Mouse (Mus musculus) testis, adult 2 months (tissue): ENCODE results near the gene Cd83. TPM values are rescaled to one million over a fixed set of nuclear protein-coding genes. Genes with fewer than 3 reads are reported as not detected.

ENCODE experiments used
- H3K27ac ChIP-seq: fragments of 200-500 bp; 2 replicates; pipeline ENCODE4 v1.5.1; 2012; ENCODE audit warnings: low read depth, low read length; ENCODE audit not compliant: control insufficient read depth, insufficient read depth
- H3K27me3 ChIP-seq: fragments of 200-500 bp; 2 replicates; pipeline ENCODE4 v1.6.1; 2012; ENCODE audit warnings: mild to moderate bottlenecking, low read length, moderate library complexity; ENCODE audit not compliant: control insufficient read depth, insufficient read depth
- H3K36me3 ChIP-seq: fragments of 200-500 bp; 2 replicates; pipeline ENCODE4 v1.6.1; 2012; ENCODE audit warnings: mild to moderate bottlenecking, low read length; ENCODE audit not compliant: control insufficient read depth, insufficient read depth
- H3K4me1 ChIP-seq: fragments of 200-500 bp; 2 replicates; pipeline ENCODE4 v1.6.1; 2012; ENCODE audit warnings: low read length; ENCODE audit not compliant: control insufficient read depth, insufficient read depth
- H3K4me3 ChIP-seq: fragments of 200-500 bp; 2 replicates; pipeline ENCODE4 v1.5.1; 2012; ENCODE audit warnings: low read depth, mild to moderate bottlenecking, low read length, moderate library complexity, mixed read lengths; ENCODE audit not compliant: control insufficient read depth
- CTCF ChIP-seq: fragments of 200-500 bp; IDR thresholded peaks from 2 replicates; pipeline ENCODE4 v1.5.1; 2012; ENCODE audit warnings: low read depth, mild to moderate bottlenecking, inconsistent platforms, low read length, moderate library complexity; ENCODE audit not compliant: control insufficient read depth, insufficient read depth, insufficient replicate concordance
- POLR2A ChIP-seq: fragments of 200-500 bp; IDR thresholded peaks from 2 replicates; pipeline ENCODE4 v1.6.1; 2012; ENCODE audit warnings: low read depth, mild to moderate bottlenecking, inconsistent platforms, low read length, moderate library complexity; ENCODE audit not compliant: control insufficient read depth
- polyA plus RNA-seq: library from polyadenylated mRNA; depleted of rRNA; stranded (reverse); fragments of >200 nt; gene quantifications from 2 replicates; pipeline ENCODE4 v1.2.3, GENCODE M21; 2012

Cd83 gene
- polyA plus RNA-seq, 1 experiment: 0.15 TPM

- H3K27ac ChIP-seq: no peak overlapping the region
- H3K36me3 ChIP-seq: no peaks in the 10 kb centered on the region
- TF ChIP-seq POLR2A: no peak
- no peak for TF ChIP-seq CTCF
- no peaks in the 10 kb centered on the region for H3K27me3 ChIP-seq
- H3K4me1 ChIP-seq: peaks cover 4% of the 10 kb centered on the region; the same call in 1 of the 2 replicates
- no peak overlapping the region for H3K4me3 ChIP-seq
Observed at GRCm38 (mm10) chr13:43763995-43764579, 20.5 kb upstream of the Cd83 start.

- no peak overlapping the region for H3K4me3 ChIP-seq
- peaks cover 4% of the 10 kb centered on the region; the same call in 1 of the 2 replicates for H3K4me1 ChIP-seq
- TF ChIP-seq CTCF: no peak
- TF ChIP-seq POLR2A: no peak
- H3K27me3 ChIP-seq: no peaks in the 10 kb centered on the region
- H3K27ac ChIP-seq: no peak overlapping the region
- no peaks in the 10 kb centered on the region for H3K36me3 ChIP-seq
Observed at GRCm38 (mm10) chr13:43765293-43765814, 19.2 kb upstream of the Cd83 start.

GRCm38 (mm10) chr13:43766786-43767680 is 17.5 kb upstream of the Cd83 start:
- H3K27me3 ChIP-seq: no peaks in the 10 kb centered on the region
- TF ChIP-seq CTCF (no peak), POLR2A (no peak)
- no peak overlapping the region for H3K4me3 ChIP-seq
- H3K27ac ChIP-seq: no peak overlapping the region
- no peaks in the 10 kb centered on the region for H3K36me3 ChIP-seq
- peaks cover 4% of the 10 kb centered on the region; the same call in 1 of the 2 replicates for H3K4me1 ChIP-seq

GRCm38 (mm10) chr13:43773020-43773419 is 11.6 kb upstream of the Cd83 start:
- TF ChIP-seq CTCF (no peak), POLR2A (no peak)
- H3K27me3 ChIP-seq: no peaks in the 10 kb centered on the region
- H3K27ac ChIP-seq: no peak overlapping the region
- H3K4me3 ChIP-seq: no peak overlapping the region
- no peaks in the 10 kb centered on the region; the same call in 1 of the 2 replicates for H3K4me1 ChIP-seq
- no peaks in the 10 kb centered on the region for H3K36me3 ChIP-seq

- no peak overlapping the region for H3K27ac ChIP-seq
- H3K4me1 ChIP-seq: no peaks in the 10 kb centered on the region; the same call in 1 of the 2 replicates
Observed at GRCm38 (mm10) chr13:43773965-43774566, 10.5 kb upstream of the Cd83 start.

GRCm38 (mm10) chr13:43774605-43775426 is 9.8 kb upstream of the Cd83 start:
- Histone ChIP-seq H3K4me1 (no peaks in the 10 kb centered on the region; the same call in 1 of the 2 replicates), H3K27me3 (no peaks in the 10 kb centered on the region), H3K27ac (no peak overlapping the region), H3K36me3 (no peaks in the 10 kb centered on the region), H3K4me3 (no peak overlapping the region)
- no peak for TF ChIP-seq CTCF
- no peak for TF ChIP-seq POLR2A

More at GRCm38 (mm10) chr13:43773965-43774566, 10.5 kb upstream of the Cd83 start:
- Histone ChIP-seq H3K27me3 (no peaks in the 10 kb centered on the region), H3K4me3 (no peak overlapping the region), H3K36me3 (no peaks in the 10 kb centered on the region)
- TF ChIP-seq POLR2A (no peak), CTCF (no peak)
